24 mouse cellular contexts compared by ENCODE assay signal in the genomic region with DNA sequence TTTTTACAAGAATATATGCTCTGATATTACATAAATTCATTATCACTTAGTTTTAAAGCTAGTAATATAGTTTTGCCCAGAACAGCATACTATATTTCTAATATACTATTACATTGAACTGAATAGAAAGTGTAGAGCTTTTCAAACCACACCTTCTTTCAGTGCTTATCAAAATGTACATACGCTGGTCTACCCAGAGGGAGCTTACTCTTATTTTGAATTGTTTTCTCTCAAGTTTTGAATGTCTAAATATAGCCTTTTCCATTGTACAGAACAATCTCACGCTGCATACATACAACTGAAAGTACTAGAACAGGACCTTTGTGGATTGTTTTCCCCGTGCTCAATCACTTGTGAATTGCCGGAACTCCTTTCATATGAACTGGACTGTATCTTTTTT. TPM values are rescaled to one million over a fixed set of nuclear protein-coding genes. Genes with fewer than 3 reads are reported as not detected.
DNase-seq lines count a peak whose midpoint lies in the region; ATAC-seq and TF ChIP-seq lines count a peak whose summit lies in the region.
"Had no signal": no experiment of that assay in that cellular context is flagged by ENCODE, and none has a peak within 500 bp of the region (broad histone marks: within the 10 kb centered on the region; RNA-seq: fewer than 3 reads in every experiment).

No protein-coding gene starts in this region.

- H3K9me3 ChIP-seq in liver, embryonic 11.5 days (ENCODE audit: control insufficient read depth, low read length) = no peaks in the 10 kb centered on the region
- H3K9me3 ChIP-seq in liver, postnatal 0 days (ENCODE audit: low read length) = no peaks in the 10 kb centered on the region
- H3K9me3 ChIP-seq in liver, embryonic 15.5 days (replicated peaks) = no peaks in the 10 kb centered on the region
- H3K9me3 ChIP-seq: embryonic facial prominence, embryonic 13.5 days; forebrain, embryonic 10.5 days; heart, embryonic 15.5 days; hindbrain, embryonic 10.5 days had no signal

- peak; percentile 56; the same call in 1 of the 2 replicates for ATAC-seq in liver, embryonic 11.5 days (replicated peaks; ENCODE audit: low FRiP score)
- no peak for ATAC-seq in liver, postnatal 0 days
- ATAC-seq in liver, embryonic 15.5 days (ENCODE audit: insufficient read depth) = 0 out of 2 replicates have a peak, but pooled peaks have one; percentile 33
- ATAC-seq: activated CD4-positive, CD25-positive, alpha-beta regulatory T cell, adult 4 months; forebrain, embryonic 14.5 days; Patski had no signal

- H3K36me3 ChIP-seq in liver, embryonic 11.5 days (ENCODE audit: control insufficient read depth, insufficient read depth, low read length) = no peaks in the 10 kb centered on the region
- H3K36me3 ChIP-seq in liver, postnatal 0 days (replicated peaks; ENCODE audit: insufficient read depth, low read length) = no peaks in the 10 kb centered on the region
- H3K36me3 ChIP-seq in liver, embryonic 15.5 days (replicated peaks) = no peaks in the 10 kb centered on the region
- H3K36me3 ChIP-seq: embryonic facial prominence, embryonic 13.5 days; forebrain, embryonic 10.5 days; hindbrain, embryonic 10.5 days had no signal

- no peak for TF ChIP-seq CTCF in liver, postnatal 0 days (IDR thresholded peaks at IDR 0.05; ENCODE audit: low read depth)
- TF ChIP-seq CTCF in embryonic fibroblast, embryonic 13.5 days (IDR thresholded peaks at IDR 0.05; ENCODE audit: borderline replicate concordance, insufficient read depth, low read length) = no peak

- no peak for TF ChIP-seq POLR2A in embryonic fibroblast, embryonic 13.5 days (IDR thresholded peaks at IDR 0.05; ENCODE audit: low read depth, low read length)

- DNase-seq in liver, embryonic 11.5 days (ENCODE audit: low spot score) = no peak
- no peak for DNase-seq in liver, postnatal 0 days
- DNase-seq in retina, embryonic 14.5 days (ENCODE audit: low spot score) = no peak
- DNase-seq in kidney, postnatal 36 days = no peak
- DNase-seq: adrenal gland, postnatal 14 days; cerebellum, adult 18-20 months; cerebellum, adult 9-11 months; cerebellum, postnatal 36 days; gastrocnemius, adult 2 months; gastrocnemius, postnatal 25 days; heart, postnatal 14 days had no signal

- no peak overlapping the region for H3K9ac ChIP-seq in liver, embryonic 11.5 days (ENCODE audit: low read depth, low read length)
- no peak overlapping the region for H3K9ac ChIP-seq in liver, postnatal 0 days (replicated peaks)
- no peak overlapping the region for H3K9ac ChIP-seq in liver, embryonic 15.5 days
- H3K9ac ChIP-seq: embryonic facial prominence, embryonic 13.5 days; heart, embryonic 15.5 days; hindbrain, embryonic 14.5 days had no signal

- TF ChIP-seq EP300 in liver, postnatal 0 days (IDR thresholded peaks at IDR 0.05; ENCODE audit: low read depth) = no peak

- H3K4me2 ChIP-seq in liver, embryonic 11.5 days = no peak overlapping the region
- no peak overlapping the region for H3K4me2 ChIP-seq in liver, postnatal 0 days (ENCODE audit: low read depth, low read length)
- H3K4me2 ChIP-seq in liver, embryonic 15.5 days = no peak overlapping the region
- H3K4me2 ChIP-seq: embryonic facial prominence, embryonic 13.5 days; heart, embryonic 11.5 days; heart, embryonic 15.5 days; hindbrain, embryonic 14.5 days had no signal

- H3K4me1 ChIP-seq in liver, embryonic 11.5 days (replicated peaks; ENCODE audit: control insufficient read depth, insufficient read depth, low read length) = no peaks in the 10 kb centered on the region
- no peaks in the 10 kb centered on the region for H3K4me1 ChIP-seq in liver, postnatal 0 days (ENCODE audit: insufficient read depth)
- no peaks in the 10 kb centered on the region for H3K4me1 ChIP-seq in embryonic fibroblast, embryonic 13.5 days (ENCODE audit: control insufficient read depth, insufficient read depth, low read length)
- H3K4me1 ChIP-seq in liver, embryonic 15.5 days (replicated peaks) = no peaks in the 10 kb centered on the region; the same call in 1 of the 2 replicates
- H3K4me1 ChIP-seq: embryonic facial prominence, embryonic 13.5 days; forebrain, embryonic 10.5 days; heart, embryonic 15.5 days; hindbrain, embryonic 10.5 days had no signal

- H3K4me3 ChIP-seq in liver, embryonic 11.5 days (ENCODE audit: low read depth, low read length) = no peak overlapping the region
- no peak overlapping the region for H3K4me3 ChIP-seq in liver, postnatal 0 days (ENCODE audit: low read depth, low read length)
- no peak overlapping the region for H3K4me3 ChIP-seq in embryonic fibroblast, embryonic 13.5 days (ENCODE audit: insufficient read depth, low read length)
- no peak overlapping the region for H3K4me3 ChIP-seq in liver, embryonic 15.5 days (replicated peaks)
- H3K4me3 ChIP-seq: embryonic facial prominence, embryonic 13.5 days; forebrain, embryonic 10.5 days; gastrocnemius, adult 2 months; heart, embryonic 15.5 days; hindbrain, embryonic 10.5 days had no signal

- H3K27ac ChIP-seq in liver, embryonic 11.5 days (ENCODE audit: low read depth, low read length) = no peak overlapping the region
- no peak overlapping the region for H3K27ac ChIP-seq in liver, postnatal 0 days (ENCODE audit: low read depth)
- peak overlapping the region; percentile 26; the same call in 1 of the 2 replicates for H3K27ac ChIP-seq in embryonic fibroblast, embryonic 13.5 days (ENCODE audit: insufficient read depth, low read length)
- H3K27ac ChIP-seq in liver, embryonic 15.5 days (replicated peaks) = no peak overlapping the region
- H3K27ac ChIP-seq: embryonic facial prominence, embryonic 13.5 days; forebrain, embryonic 10.5 days; hindbrain, embryonic 10.5 days; hindbrain, embryonic 14.5 days had no signal

- no peaks in the 10 kb centered on the region for H3K27me3 ChIP-seq in liver, embryonic 11.5 days (replicated peaks; ENCODE audit: control insufficient read depth, insufficient read depth, low read length)
- no peaks in the 10 kb centered on the region for H3K27me3 ChIP-seq in liver, postnatal 0 days (ENCODE audit: insufficient read depth, low read length)
- H3K27me3 ChIP-seq in liver, embryonic 15.5 days = no peaks in the 10 kb centered on the region
- H3K27me3 ChIP-seq: CH12.LX; embryonic facial prominence, embryonic 13.5 days; heart, embryonic 15.5 days; Patski had no signal

- 83% methylated on average over 4 of the region's 4 CpGs for WGBS in liver, embryonic 11.5 days
- 66% methylated on average over 4 of the region's 4 CpGs for WGBS in liver, postnatal 0 days (ENCODE audit: insufficient replicate concordance)
- WGBS in liver, embryonic 15.5 days (ENCODE audit: insufficient replicate concordance) = 50% methylated on average over 4 of the region's 4 CpGs

RNA-seq across cellular contexts. Expression of a gene that starts 23.6 kb away (rescaled TPM):
- polyA plus RNA-seq in liver, embryonic 11.5 days (2014; fragmentation: Nextera tagmentation; extraction: Ambion mirVana) = 7.3 and 8.4 TPM in 2 replicates
- polyA plus RNA-seq in liver, postnatal 0 days (2015; fragmentation: Nextera tagmentation; extraction: Ambion mirVana) = 26.9 and 29.5 TPM in 2 replicates
- polyA plus RNA-seq in embryonic fibroblast, embryonic 13.5 days (2011; ENCODE audit: insufficient read length, low read depth, missing spikeins) = 123 and 314 TPM in 2 replicates
- polyA plus RNA-seq in liver, embryonic 15.5 days (2015; fragmentation: Nextera tagmentation; extraction: Ambion mirVana) = 12.5 and 14.2 TPM in 2 replicates
- polyA plus RNA-seq: erythroblast, embryonic 14.5 days had no signal
